Mouse (Mus musculus) mouse trophoblast stem cell (cell line): ENCODE results near the gene Phf5a.

ENCODE experiments used
- in situ Hi-C, 2 experiments: fragments of 300-500 bp; cut with MseI, MboI; formaldehyde crosslinking; loops; 2 replicates in 1 of 2; 3 replicates in 1 of 2; pipeline ENCODE4 v1.15.1; 2025

Gene Phf5a

DNA sequence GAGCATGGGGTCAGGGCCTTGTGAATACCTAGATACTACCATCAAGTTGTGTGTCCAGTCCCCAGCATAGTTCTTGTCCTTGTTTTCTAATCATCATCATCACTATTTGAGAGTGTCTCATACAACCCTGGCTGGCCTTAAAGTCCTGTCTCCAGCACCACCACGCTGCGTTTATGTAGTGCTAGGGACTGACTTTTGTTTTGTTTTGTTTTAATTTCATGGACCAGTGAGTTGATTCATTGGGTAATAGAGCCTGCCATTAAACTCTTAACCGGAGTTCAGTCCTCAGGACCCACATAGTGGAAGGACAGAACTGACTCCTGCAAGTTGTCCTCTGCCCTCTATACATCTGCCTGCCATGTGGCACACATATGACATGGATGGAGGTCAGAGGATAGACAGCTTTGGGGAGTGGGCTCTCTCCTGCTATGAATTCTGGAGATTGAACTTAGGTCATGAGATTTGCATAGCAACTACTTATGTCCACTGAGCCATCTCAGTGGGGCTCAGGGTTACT is 13.8 kb upstream of the Phf5a start:
- in situ Hi-C loops: no loop called here

DNA sequence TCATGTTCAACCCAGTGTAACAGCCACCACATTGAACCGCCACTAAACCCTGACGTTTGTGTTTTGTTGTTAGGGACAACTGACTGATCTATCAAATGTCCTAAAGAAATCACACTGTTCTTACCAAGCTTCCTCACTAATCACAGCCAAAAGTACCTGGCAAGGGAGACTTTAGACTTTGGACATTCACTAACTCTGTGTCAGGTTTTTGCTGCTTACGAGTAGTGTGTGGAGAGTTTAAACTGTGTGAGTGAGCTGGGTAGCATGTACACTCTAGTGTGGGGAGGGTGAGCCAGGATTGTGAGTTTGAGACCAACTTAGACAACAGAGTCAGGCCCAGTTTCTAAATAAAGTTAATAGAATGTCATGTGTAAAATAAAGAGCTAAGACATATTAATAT is 10.6 kb upstream of the Phf5a start:
- in situ Hi-C loops: no loop called here

DNA sequence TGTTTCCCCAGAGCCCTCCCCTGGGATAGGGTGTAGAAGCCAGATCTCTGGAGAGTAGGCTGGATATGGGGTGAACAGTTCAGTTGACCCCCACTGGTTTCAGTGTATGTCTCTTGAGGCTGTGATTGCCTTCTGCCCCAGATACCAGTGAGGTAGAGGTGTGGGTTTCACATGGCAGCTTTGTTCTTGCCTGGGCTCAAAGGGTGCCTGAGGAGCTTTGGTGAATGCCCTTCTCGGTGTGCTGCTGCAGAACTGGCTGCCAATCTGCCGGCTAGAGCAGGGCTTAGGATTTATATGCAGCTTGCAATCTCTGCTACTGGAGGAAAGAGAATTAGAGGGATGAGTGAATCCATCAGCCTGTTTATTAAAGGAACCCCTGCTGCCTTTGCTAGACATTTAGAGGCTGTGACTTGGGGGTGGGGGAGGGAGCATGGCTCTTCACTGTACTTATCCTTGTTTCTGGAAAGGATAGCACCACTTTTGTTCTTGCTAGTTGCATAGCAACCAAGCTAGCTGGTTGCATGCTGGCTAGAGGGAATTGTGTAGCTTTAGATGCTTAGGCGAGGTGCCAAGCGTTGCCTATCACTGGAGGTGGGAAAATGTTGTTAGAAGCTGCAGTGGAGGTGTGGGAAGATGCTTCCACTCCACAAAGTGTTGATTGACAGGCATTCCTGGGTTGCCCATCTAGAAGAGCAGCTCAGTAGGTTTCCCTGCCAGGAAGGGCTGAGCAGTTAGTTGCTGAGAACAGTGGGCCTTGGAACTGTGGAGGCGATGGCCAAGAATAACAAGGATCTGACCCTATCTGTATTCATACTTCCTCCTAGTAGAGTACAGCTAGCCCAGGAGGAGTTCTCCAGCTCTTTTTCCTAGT is 8.1 kb upstream of the Phf5a start:
- in situ Hi-C loops: no loop called here

DNA sequence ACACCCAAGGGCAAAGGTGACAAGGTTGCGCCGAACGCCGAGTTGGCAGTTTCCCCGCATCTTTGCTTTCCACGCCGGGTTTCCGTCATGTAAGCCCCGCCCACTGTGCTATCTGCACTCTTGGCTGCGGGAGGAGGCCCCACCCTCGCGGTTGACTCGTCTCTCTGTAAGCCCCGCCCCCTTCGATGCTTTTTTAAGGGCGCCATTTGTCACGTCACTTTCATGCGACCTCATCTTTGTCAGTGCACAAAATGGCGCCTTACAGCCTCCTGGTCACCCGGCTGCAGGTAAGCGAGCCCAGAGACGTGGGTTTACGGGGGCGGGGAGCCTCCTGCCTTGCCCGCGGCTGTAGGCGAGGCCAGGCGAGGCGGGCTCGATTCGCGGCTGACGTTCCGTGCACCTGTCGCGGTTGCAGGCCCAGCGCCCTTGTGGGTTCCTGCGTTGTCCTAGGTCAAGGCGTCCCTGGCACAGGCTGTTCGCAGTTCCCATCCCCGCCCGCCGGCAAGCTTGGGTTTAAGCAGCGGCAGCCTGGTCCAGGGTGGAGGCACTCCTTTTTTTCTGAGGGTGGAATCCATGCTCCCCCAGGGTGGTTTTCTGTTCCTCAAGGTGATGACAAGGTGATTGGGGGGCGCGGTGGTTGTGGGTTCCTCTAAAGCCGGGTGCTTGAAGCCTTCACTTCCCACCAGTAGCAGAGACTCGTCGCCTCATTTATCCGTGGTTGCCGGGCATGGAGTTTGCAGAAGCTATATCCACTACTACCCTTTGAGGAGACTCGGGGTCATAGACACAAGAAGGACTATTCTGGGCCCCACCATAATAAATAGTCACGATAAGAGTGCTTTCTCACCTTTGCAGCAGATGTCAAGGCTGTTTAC is 788 bp upstream of the Phf5a start, which contains the start of gene Aco2:
Gene Aco2, plus strand, starts transcription at position 48 of the 875 bp plus-strand sequence.
- in situ Hi-C loops: no loop called here

DNA sequence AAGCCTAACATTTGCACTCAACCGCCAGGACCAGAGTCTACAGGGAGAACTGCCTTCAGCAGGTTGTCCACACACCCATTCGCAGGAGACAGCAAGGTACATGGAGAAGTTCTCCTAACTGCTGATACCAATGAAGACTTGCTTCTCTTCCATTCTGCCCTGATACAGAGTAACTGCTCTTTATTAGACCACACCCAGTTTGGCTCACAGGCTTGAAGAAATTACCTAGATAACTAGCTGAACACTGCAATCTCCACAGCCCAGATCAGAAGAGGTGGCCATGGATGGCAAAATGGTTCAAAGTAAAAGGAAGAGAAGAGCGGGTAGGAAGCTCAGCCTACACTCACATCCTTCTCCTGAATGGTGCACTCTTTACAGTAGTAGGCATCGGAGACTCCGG is 1.7 kb downstream of the Phf5a start:
- in situ Hi-C loops: no loop called here

DNA sequence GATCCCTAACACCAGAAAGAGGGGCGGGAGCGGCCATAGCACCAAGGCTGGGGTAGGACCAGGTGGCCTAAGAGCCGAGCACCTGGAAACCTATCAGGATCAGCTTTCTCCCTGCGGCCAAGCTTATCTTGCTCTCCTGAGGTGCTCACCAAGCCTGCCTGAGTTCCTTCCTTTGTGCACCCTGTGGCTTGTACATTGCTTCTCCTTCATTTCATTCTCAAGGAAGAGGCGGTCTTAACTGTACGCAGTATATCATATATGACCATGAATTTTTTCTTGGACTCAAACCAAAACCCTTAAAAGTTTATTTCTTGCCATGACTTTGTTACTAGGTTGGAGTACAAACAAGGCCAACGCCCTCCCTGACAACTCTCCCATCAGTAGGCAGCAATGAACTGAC is 7.5 kb downstream of the Phf5a start:
- in situ Hi-C loops: no loop called here

DNA sequence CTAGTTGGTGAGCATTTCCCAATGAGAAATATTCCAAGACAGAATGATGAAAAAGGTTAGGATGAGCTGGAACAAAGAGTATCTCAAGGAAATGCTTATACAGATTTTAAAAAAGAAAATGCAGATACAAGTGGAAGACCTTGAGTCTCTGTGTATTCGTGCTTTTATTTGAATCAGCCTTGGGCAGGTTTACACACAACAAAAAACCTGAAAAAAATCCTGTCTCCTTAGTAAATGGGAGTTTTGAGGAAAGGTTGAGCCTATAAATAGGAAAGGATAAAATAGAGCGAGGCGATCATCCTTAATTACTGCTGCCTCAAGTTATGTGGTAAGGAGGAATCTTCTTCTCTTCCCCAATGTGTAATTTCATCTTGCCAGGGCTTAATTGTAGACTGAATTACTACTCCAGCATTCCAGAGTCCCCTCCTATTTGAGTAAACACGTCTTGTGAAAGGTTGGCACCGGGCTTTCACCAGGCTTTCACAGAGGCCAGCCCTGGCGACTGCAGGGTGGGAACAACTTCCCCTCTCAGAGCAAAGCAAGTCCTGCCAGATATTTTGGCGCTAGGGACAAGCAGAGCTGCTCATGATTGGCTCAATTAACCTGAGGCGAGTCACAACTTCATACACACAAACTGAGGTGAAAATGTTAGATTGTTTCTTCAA is 11.1 kb downstream of the Phf5a start:
- in situ Hi-C loops: no loop called here

DNA sequence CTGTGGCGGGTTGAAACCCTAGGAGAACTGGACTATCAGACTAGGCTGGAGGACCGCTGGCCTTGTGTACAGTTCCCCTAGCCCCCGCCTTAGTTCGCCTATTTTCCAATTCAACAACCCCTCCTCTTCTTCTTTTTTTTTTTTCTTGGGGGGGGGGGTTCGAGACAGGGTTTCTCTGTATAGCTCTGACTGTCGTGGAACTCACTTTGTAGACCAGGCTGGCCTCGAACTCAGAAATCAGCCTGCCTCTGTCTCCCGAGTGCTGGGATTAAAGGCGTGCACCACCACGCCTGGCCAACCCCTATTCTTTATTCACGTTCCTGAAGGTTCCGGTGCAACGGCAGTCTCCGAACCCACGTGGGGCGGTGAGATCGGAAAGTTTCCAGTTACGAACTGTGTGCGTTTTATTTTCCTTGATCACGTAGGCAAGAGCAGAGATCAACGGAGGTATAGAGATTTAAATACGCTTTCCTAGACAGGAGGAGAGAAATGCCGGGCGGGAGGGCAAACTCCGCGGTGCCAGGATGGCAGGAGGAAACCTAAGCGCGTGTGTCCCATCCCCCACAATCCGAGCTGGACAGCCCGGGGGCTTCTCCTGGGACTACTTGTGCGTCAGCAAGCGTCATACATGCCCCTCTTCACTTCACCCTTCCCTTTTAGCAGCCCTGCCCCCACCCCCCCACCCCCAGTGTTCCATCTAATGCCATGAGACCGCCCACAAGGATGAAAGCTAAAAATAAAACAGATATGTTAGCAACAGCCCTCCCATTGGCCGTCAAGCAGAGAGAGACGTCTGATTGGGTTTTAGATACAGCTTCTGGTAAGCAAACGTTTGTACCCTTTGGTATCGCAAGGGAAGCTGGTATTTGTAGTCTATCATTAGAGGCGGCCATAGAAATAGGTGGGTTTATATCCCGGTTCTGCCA is 12.1 kb downstream of the Phf5a start:
- in situ Hi-C loops: no loop called here

DNA sequence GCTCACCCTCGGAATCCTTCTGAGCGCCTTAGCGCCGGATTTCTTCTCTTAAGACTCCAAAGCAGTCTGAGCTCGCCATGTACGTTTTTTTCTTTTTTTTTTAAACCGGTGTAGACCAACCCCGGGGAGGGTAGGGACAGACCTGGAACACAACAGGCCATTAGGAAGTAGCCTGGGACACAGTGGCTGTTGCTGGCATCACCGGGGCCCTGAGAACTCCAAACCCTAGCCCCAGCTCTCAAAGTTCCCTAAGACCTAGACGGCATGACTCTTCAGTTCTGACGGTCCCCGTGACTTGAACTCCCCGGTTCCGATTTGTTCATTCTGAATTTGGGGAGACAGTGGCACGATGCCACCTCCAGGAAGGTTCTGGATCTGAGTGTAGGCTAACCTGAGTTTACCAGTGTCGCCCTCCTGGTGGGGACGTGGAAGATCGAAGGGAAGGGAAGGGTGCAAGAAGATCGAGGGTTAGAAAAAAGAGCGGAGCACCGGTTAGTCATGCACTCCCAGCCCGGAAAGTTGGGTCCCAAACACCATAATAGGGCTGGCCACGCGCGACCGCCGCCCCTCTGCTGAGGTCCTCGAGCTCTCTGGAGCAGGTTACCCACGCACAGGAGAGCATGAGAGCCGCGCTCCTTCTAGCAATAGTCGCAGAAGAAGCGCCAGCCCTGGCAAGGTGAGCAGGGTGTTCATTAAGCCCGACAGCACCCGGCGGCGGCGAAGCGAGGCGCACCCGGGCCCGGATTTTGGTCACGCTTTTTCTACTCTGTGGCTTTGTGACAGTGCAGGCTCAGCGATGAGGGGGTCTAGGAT is 13.0 kb downstream of the Phf5a start, which contains the start of gene Tob2:
Gene Tob2, minus strand, starts transcription at position 280 of the 813 bp plus-strand sequence.
- in situ Hi-C loops: no loop called here

DNA sequence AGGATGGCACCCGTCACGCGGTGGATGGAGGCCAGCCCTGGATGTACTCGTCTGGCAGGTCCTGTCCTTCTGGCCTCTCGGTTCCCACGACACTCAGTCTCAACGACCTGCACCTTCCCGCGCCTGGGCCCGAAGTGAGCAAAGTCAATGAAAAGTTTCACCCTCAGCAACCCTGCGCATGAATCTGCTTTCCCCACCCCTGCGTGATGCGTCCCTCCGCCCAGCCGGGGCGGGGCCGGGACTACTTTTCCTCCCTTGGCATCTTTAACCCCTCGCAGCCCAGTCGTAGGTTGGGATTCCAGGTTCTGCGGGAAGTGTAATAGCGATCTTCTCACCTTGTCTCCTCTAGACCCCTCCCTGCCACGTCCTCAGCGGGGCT is 13.6 kb downstream of the Phf5a start:
- in situ Hi-C loops: no loop called here

DNA sequence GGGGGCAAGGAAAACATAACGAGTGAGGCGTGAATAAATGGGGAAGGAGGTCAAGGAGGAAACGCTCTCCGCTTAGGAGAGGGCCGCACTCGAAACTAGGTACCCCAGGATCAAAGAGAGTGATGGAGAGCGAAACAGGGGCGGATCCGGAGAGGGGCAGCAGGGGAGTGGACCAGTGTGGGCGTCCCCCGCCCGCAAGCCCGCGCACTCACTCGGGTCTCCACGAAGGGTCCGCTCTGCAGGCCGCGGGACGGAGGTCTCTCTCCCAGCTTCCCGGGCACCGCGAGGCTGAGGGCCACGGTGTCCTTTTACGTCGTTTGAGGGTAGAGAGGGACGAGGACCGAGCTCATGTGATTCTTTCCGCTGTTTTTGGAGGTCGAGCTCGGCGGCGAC is 14.0 kb downstream of the Phf5a start:
- in situ Hi-C loops: no loop called here

DNA sequence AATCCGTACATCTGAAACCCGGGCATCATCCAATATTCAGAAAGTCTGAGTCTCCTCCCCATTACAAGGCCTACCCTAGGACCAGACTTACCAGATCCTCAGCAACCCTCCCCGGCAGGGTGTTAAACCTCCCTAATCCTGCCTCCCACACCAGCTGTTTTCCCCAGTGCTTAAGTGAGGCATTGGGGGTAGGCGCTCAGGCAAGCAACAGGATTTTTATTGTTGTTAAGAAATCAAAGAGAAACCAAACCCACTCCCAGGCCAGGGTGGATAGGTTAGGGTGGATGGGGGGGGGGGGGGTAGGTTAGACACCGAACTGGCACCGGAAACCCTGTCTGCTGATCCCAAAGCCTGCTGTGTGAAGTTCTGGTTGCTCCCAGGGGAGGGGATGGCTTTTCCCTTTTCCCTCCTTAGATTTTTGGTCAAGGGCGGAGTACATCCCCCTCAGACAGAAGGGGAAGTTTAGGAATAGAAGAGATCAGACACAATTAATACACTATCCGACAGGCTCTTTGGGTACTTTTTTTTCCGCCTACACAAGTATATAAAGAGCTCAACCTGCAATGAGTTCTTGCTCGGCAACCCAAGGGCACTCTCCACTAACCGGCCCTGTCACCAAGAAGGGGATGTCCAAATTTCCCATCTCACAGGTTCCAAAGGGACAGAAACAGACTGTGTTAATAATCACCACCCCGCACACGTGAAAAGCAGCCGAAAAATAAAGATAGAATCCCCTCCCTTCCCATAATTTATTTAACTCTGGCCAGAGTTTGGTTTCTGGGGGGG is 14.6 kb downstream of the Phf5a start:
- in situ Hi-C loops: no loop called here

DNA sequence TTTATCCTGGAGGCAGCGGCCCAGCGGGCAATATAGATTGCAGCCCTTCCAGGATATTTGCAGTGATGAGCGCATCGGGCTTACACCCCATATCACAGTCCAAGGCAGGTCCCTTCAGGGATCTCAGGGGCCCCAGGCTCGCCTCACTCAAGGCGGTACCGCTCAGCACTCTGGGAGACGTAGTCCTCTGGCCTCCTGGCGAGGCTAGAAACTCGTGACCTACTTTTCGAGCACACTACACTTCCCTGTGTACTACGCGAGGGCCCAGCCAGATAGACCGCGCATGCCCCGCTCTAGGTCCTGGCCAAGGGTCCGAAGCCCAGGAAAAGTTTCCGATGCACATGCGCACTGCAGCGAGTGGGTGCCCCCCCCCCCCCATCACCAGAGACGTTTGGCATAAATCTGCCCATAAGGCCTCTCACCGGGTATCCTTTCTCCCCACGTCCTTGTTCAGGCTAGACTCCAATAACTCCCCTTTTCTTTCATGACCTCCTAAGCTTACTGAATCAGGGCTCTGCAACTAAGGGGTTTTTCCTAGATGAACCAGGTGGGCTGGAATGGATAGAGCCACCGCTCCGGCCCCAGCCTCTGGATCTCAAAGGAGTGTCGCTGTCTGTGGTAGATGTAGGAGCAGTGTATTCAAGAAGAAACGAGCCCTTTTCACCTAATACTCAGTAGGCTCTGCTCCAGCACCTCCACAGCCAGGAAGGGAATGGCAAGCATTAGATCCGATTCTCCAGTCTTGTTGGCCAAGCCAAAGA is 15.5 kb downstream of the Phf5a start:
- in situ Hi-C loops: no loop called here

DNA sequence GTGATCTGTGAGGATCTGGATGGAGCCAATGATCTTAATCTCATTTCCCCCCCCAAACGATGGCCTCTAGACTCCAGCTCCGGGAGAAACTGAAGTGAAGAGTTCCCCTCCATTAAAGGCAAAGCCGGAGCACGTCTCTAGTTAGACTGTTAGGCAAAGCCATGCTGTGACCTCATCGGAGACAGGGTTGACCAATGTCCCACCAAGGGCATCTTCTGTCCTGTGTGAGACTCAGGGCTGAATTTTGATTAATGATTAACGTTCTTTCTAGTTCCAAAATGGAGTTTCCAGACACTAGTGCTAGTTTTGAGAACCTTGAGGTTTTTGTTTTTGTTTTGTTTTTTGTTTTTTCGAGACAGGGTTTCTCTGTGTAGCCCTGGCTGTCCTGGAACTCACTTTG is 18.6 kb downstream of the Phf5a start:
- in situ Hi-C loops: no loop called here

DNA sequence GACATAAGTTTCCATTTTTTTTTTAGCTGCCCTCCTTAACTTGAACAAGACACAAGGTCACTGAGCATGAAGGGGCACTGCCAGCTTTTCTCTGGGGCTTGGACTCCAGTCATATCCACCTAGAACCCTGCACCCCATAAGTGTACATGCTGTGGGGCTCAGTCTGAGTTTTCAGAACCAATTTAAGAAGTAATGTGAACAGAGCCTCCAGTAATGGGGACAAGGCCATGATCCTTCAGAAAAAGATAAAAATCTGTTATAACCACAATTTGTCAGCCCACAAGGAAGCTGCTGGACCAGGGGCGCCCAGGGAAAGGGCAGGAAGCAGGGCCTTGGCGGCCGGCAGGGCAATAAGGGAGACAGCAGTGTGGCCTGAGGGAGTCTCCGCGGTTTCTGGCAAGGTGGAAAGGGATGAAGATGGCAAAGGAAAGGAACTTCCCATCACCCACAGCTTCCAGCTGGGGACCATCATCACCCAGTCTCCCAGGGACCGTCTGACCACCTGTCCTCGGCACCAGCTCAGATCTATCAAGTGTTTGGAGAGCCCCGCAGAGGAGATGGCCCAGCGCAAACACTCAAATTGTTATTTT is 19.2 kb downstream of the Phf5a start:
- in situ Hi-C loops: no loop called here

DNA sequence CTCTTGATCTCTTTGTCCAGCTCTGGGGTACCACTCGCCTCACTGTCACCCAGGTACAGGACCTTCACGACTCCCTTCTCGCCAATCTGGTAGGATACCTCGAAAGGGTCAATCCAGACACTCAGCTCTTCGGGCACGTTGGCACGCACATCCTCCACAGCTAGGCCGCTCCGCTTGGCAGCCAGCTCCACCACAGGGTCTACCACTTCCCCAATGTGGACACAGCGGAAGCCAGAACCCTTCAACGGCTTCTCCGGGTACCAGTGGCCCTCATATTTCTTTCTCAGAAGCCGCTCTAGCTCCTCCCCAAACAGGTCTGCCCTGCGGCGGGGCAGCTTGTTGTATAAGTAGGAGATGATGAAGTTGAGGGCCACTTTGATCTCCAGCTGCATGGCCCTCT is 20.3 kb downstream of the Phf5a start:
- in situ Hi-C loops: no loop called here

DNA sequence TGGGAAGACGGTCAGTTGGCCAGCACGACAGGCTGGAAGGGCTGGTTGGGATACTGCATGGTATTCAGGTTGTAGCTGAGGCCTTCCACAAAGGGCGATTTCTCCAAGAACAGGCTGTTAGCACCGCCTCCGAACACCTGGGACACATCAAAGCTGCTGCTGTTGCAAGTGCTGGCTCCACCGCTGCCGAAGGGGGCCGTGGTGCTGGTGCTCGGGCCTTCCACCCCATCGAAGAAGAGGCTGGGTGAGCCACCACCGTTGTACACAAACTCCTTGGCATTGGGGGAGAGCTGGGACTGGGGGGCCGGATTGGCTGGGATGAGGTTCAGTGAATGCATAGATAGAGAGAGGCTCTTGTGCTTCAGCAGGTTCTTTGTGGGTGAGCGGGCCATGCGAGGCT is 21.0 kb downstream of the Phf5a start:
- in situ Hi-C loops: no loop called here

DNA sequence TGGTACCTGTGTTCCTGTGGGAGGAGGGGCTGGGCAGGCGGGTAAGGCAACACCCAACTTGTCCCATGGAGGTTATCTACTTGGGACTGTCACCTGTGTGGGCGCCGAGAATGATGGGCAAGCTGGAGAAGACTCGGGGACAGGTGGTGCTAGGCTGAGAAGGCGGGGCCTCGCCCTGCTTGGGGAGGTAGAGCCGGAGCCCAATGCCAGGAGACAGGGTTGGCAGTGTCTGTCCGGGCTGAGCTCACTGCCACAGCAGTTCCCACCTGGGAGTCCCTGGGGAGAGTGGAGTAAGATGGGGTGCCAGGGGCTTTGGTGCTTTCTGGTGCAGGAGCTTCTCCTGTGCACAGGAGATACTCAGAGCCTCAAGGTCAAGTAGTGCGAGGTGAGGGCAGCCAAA is 22.6 kb downstream of the Phf5a start:
- in situ Hi-C loops: no loop called here
